Mouse (Mus musculus) embryonic facial prominence, embryonic 12.5 days (tissue): ENCODE measurements around the gene Csn3. TPM values are rescaled to one million over a fixed set of nuclear protein-coding genes. Genes with fewer than 3 reads are reported as not detected.

Source experiments
- ATAC-seq: fragments of 200-750 bp; cut with Nextera tagmentation; 2 replicates; pipeline ENCODE4 v1.8.0; 2017; ENCODE audit not compliant: insufficient number of reproducible peaks, insufficient read depth, low FRiP score, low TSS enrichment
- H3K27ac ChIP-seq: fragments of 300-500 bp; sonication (generic); 2 replicates; pipeline ENCODE4 v1.5.1; 2016; ENCODE audit warnings: mild to moderate bottlenecking
- H3K27me3 ChIP-seq: fragments of 300-500 bp; sonication (generic); 2 replicates; pipeline ENCODE4 v1.6.1; 2016; ENCODE audit warnings: mild to moderate bottlenecking, moderate library complexity
- H3K36me3 ChIP-seq: fragments of 300-500 bp; sonication (generic); 2 replicates; pipeline ENCODE4 v1.6.1; 2016; ENCODE audit warnings: mild to moderate bottlenecking
- H3K4me1 ChIP-seq: fragments of 300-500 bp; sonication (generic); 2 replicates; pipeline ENCODE4 v1.6.1; 2016
- H3K4me2 ChIP-seq: fragments of 300-500 bp; sonication (generic); replicated peaks from 2 replicates; pipeline ENCODE4 v1.6.1; 2016; ENCODE audit warnings: mild to moderate bottlenecking, moderate library complexity
- H3K4me3 ChIP-seq: fragments of 300-500 bp; sonication (generic); 2 replicates; pipeline ENCODE4 v1.5.1; 2016; ENCODE audit warnings: mild to moderate bottlenecking
- H3K9ac ChIP-seq: fragments of 300-500 bp; sonication (generic); 2 replicates; pipeline ENCODE4 v1.6.1; 2016; ENCODE audit warnings: mild to moderate bottlenecking, moderate library complexity
- H3K9me3 ChIP-seq: fragments of 300-500 bp; sonication (generic); 2 replicates; pipeline ENCODE4 v1.6.1; 2016; ENCODE audit warnings: mild to moderate bottlenecking, moderate library complexity
- WGBS: fragments of 180-500 bp; shearing (Covaris S2); methylation state at CpG from one replicate; pipeline ENCODE4 v1.1.7; 2016; 5-methylcytosine and 5-hydroxymethylcytosine counted together
- polyA plus RNA-seq: library from polyadenylated mRNA; unstranded; fragments of >200 nt; fragmentation: Nextera tagmentation; extraction: Ambion mirVana; gene quantifications from 2 replicates; pipeline ENCODE4 v1.2.1, GENCODE M21; 2016

Gene Csn3
- polyA plus RNA-seq, result not detected in 2 replicates

- Histone ChIP-seq H3K36me3 (no peaks in the 10 kb centered on the region), H3K4me2 (no peak within 1 kb of the TSS), H3K4me1 (0 out of 2 replicates have a peak, but pooled peaks cover 6% of the 10 kb centered on the region), H3K9me3 (no peaks in the 10 kb centered on the region), H3K27me3 (no peaks in the 10 kb centered on the region), H3K27ac (no peak within 1 kb of the TSS), H3K4me3 (no peak within 1 kb of the TSS), H3K9ac (no peak within 1 kb of the TSS)
- WGBS, result 17% methylated on average over 5 of the region's 5 CpGs
- ATAC-seq, result no peak
Observed at GRCm38 (mm10) chr5:87925372-87925771, at the start of gene Csn3. Gene Csn3, plus strand, starts transcription at chr5:87925579.

GRCm38 (mm10) chr5:87884729-87885128, 40.6 kb upstream of the Csn3 start, which contains the start of gene Odam:
Gene Odam, plus strand, starts transcription at chr5:87885029.
- Histone ChIP-seq H3K9me3 (no peaks in the 10 kb centered on the region), H3K4me2 (no peak within 1 kb of the TSS), H3K36me3 (no peaks in the 10 kb centered on the region), H3K4me1 (no peaks in the 10 kb centered on the region), H3K9ac (no peak within 1 kb of the TSS), H3K27ac (no peak within 1 kb of the TSS), H3K27me3 (no peaks in the 10 kb centered on the region), H3K4me3 (no peak within 1 kb of the TSS)
- no peak for ATAC-seq
- WGBS, result 88% methylated on average over 1 of the region's 1 CpGs

GRCm38 (mm10) chr5:87931603-87932002, 6.2 kb downstream of the Csn3 start:
- 52% methylated on average over 1 of the region's 1 CpGs for WGBS
- Histone ChIP-seq H3K4me3 (no peak overlapping the region), H3K9ac (no peak overlapping the region), H3K4me1 (no peaks in the 10 kb centered on the region), H3K9me3 (no peaks in the 10 kb centered on the region), H3K4me2 (no peak overlapping the region), H3K36me3 (no peaks in the 10 kb centered on the region), H3K27ac (no peak overlapping the region), H3K27me3 (no peaks in the 10 kb centered on the region)
- ATAC-seq, result no peak

- no peak overlapping the region for H3K27ac ChIP-seq
- H3K4me2 ChIP-seq, result no peak overlapping the region
- H3K4me3 ChIP-seq, result no peak overlapping the region
- H3K27me3 ChIP-seq, result no peaks in the 10 kb centered on the region
- H3K9me3 ChIP-seq, result no peaks in the 10 kb centered on the region
- H3K36me3 ChIP-seq, result no peaks in the 10 kb centered on the region
- no peak overlapping the region for H3K9ac ChIP-seq
- WGBS, result 40% methylated on average over 3 of the region's 3 CpGs
- ATAC-seq, result no peak
- H3K4me1 ChIP-seq, result no peaks in the 10 kb centered on the region
Observed at GRCm38 (mm10) chr5:87940752-87941151, 15.4 kb downstream of the Csn3 start.

- ATAC-seq, result no peak
- Histone ChIP-seq H3K36me3 (no peaks in the 10 kb centered on the region), H3K9me3 (no peaks in the 10 kb centered on the region), H3K4me3 (no peak overlapping the region), H3K4me2 (no peak overlapping the region), H3K9ac (no peak overlapping the region), H3K27ac (no peak overlapping the region), H3K4me1 (no peaks in the 10 kb centered on the region), H3K27me3 (no peaks in the 10 kb centered on the region)
Observed at GRCm38 (mm10) chr5:87942515-87942914, 17.1 kb downstream of the Csn3 start.

- Histone ChIP-seq H3K27me3 (no peaks in the 10 kb centered on the region), H3K9me3 (no peaks in the 10 kb centered on the region), H3K27ac (no peak overlapping the region), H3K4me2 (no peak overlapping the region), H3K9ac (no peak overlapping the region), H3K4me1 (no peaks in the 10 kb centered on the region), H3K36me3 (no peaks in the 10 kb centered on the region), H3K4me3 (no peak overlapping the region)
- ATAC-seq, result no peak
Observed at GRCm38 (mm10) chr5:87951836-87952235, 26.5 kb downstream of the Csn3 start.

GRCm38 (mm10) chr5:87969201-87969600, 43.8 kb downstream of the Csn3 start, which contains the start of the genes 2310003L06Rik and Gm28434:
Gene 2310003L06Rik, plus strand, starts transcription at chr5:87969459.
Gene Gm28434, plus strand, starts transcription at chr5:87969517.
- Histone ChIP-seq H3K4me1 (no peaks in the 10 kb centered on the region), H3K36me3 (no peaks in the 10 kb centered on the region), H3K4me2 (no peak within 1 kb of the TSS), H3K9me3 (no peaks in the 10 kb centered on the region), H3K27me3 (no peaks in the 10 kb centered on the region), H3K27ac (no peak within 1 kb of the TSS), H3K9ac (no peak within 1 kb of the TSS), H3K4me3 (no peak within 1 kb of the TSS)
- WGBS, result 72% methylated on average over 2 of the region's 2 CpGs
- no peak for ATAC-seq

- Histone ChIP-seq H3K9me3 (no peaks in the 10 kb centered on the region), H3K4me2 (no peak within 1 kb of the TSS), H3K9ac (no peak within 1 kb of the TSS), H3K4me3 (no peak within 1 kb of the TSS), H3K4me1 (no peaks in the 10 kb centered on the region), H3K36me3 (no peaks in the 10 kb centered on the region), H3K27me3 (no peaks in the 10 kb centered on the region), H3K27ac (no peak within 1 kb of the TSS)
- 88% methylated on average over 3 of the region's 3 CpGs for WGBS
- ATAC-seq, result no peak
Observed at GRCm38 (mm10) chr5:87979139-87979538, 53.8 kb downstream of the Csn3 start, which contains the start of gene Cabs1. Gene Cabs1, plus strand, starts transcription at chr5:87979439.

Other genes with a start within 250 kb of the Csn3 start
- not detected in 2 replicates for gene Csn2, start 225.9 kb upstream of the Csn3 start, polyA plus RNA-seq
- gene Csn1s2a, start 151.0 kb upstream of the Csn3 start, polyA plus RNA-seq, result not detected in 2 replicates
- gene Csn1s2b, start 117.5 kb upstream of the Csn3 start, polyA plus RNA-seq, result not detected in 2 replicates
- gene Prr27, start 99.9 kb upstream of the Csn3 start, polyA plus RNA-seq, result not detected in 2 replicates
- gene Odam, start 40.5 kb upstream of the Csn3 start, polyA plus RNA-seq, result not detected in 2 replicates
- not detected in 2 replicates for gene 2310003L06Rik, start 43.9 kb downstream of the Csn3 start, polyA plus RNA-seq
- gene Gm28434, start 43.9 kb downstream of the Csn3 start, polyA plus RNA-seq, result not detected in 2 replicates
- gene Cabs1, start 53.9 kb downstream of the Csn3 start, polyA plus RNA-seq, result not detected in 2 replicates
- not detected in 2 replicates for gene Smr3a, start 77.0 kb downstream of the Csn3 start, polyA plus RNA-seq
- gene Smr2, start 161.0 kb downstream of the Csn3 start, polyA plus RNA-seq, result not detected in 2 replicates
- gene Gm11116, start 186.0 kb downstream of the Csn3 start, polyA plus RNA-seq, result not detected in 2 replicates
- gene Gm11115, start 228.5 kb downstream of the Csn3 start, polyA plus RNA-seq, result not detected in 2 replicates